ENCODE assay signal across 10 mouse cellular contexts in genomic region chr9:24696405-24696778, GRCm38 (mm10). TPM values are rescaled to one million over a fixed set of nuclear protein-coding genes. Genes with fewer than 3 reads are reported as not detected.
DNase-seq lines count a peak whose midpoint lies in the region; ATAC-seq and TF ChIP-seq lines count a peak whose summit lies in the region.
"Had no signal": no experiment of that assay in that cellular context is flagged by ENCODE, and none has a peak within 500 bp of the region (broad histone marks: within the 10 kb centered on the region; RNA-seq: fewer than 3 reads in every experiment).

No protein-coding gene starts in this region.

- no peak overlapping the region for H3K27ac ChIP-seq in lung, embryonic 14.5 days (ENCODE audit: low read depth)
- no peak overlapping the region for H3K27ac ChIP-seq in forebrain, embryonic 11.5 days (ENCODE audit: low read depth, low read length)
- H3K27ac ChIP-seq in limb, embryonic 10.5 days: no peak overlapping the region
- no peak overlapping the region for H3K27ac ChIP-seq in neural tube, embryonic 15.5 days (replicated peaks)

- peaks cover 11% of the 10 kb centered on the region; the same call in 1 of the 2 replicates for H3K27me3 ChIP-seq in lung, embryonic 14.5 days (ENCODE audit: insufficient read depth, low read length)
- no peaks in the 10 kb centered on the region for H3K27me3 ChIP-seq in forebrain, embryonic 11.5 days (ENCODE audit: control insufficient read depth, insufficient read depth, low read length)
- H3K27me3 ChIP-seq in limb, embryonic 10.5 days (ENCODE audit: low read depth, poor library complexity, severe bottlenecking): peaks cover 21% of the 10 kb centered on the region; the same call in 1 of the 2 replicates
- H3K27me3 ChIP-seq in neural tube, embryonic 15.5 days (replicated peaks): no peaks in the 10 kb centered on the region; the same call in 1 of the 2 replicates

- DNase-seq in lung, embryonic 14.5 days: no peak
- no peak for DNase-seq in lung, postnatal 36 days
- no peak for DNase-seq in forebrain, embryonic 11.5 days (ENCODE audit: low spot score)
- no peak for DNase-seq in limb, embryonic 10.5 days (ENCODE audit: low spot score)
- no peak for DNase-seq in adrenal gland, adult 8-10 months
- no peak for DNase-seq in right cerebral cortex, postnatal 4 days
- no peak for DNase-seq in layer of hippocampus, postnatal 36 days
- DNase-seq: cerebellum, adult 8-10 months had no signal

- H3K36me3 ChIP-seq in lung, embryonic 14.5 days (ENCODE audit: insufficient read depth): no peaks in the 10 kb centered on the region
- no peaks in the 10 kb centered on the region for H3K36me3 ChIP-seq in forebrain, embryonic 11.5 days (ENCODE audit: control insufficient read depth, insufficient read depth, low read length)
- H3K36me3 ChIP-seq in limb, embryonic 10.5 days: no peaks in the 10 kb centered on the region
- H3K36me3 ChIP-seq in neural tube, embryonic 15.5 days: no peaks in the 10 kb centered on the region

- H3K9ac ChIP-seq in lung, embryonic 14.5 days: no peak overlapping the region
- H3K9ac ChIP-seq in forebrain, embryonic 11.5 days (ENCODE audit: low read length): no peak overlapping the region; the same call in 1 of the 2 replicates
- peak overlapping the region; percentile 42 for H3K9ac ChIP-seq in neural tube, embryonic 15.5 days (replicated peaks)

- 7% methylated on average over 8 of the region's 9 CpGs for whole genome bisulfite sequencing in lung, embryonic 14.5 days
- WGBS in forebrain, embryonic 11.5 days: 14% methylated on average over 9 of the region's 9 CpGs
- WGBS in limb, embryonic 10.5 days: 18% methylated on average over 9 of the region's 9 CpGs
- 15% methylated on average over 9 of the region's 9 CpGs for WGBS in neural tube, embryonic 15.5 days

- ATAC-seq in lung, embryonic 14.5 days (ENCODE audit: insufficient read depth): 0 out of 2 replicates have a peak, but pooled peaks have one; percentile 10
- peak; percentile 50; the same call in 1 of the 2 replicates for ATAC-seq in forebrain, embryonic 11.5 days (replicated peaks; ENCODE audit: low FRiP score)
- peak; percentile 41 for ATAC-seq in neural tube, embryonic 15.5 days (ENCODE audit: low FRiP score)
- ATAC-seq: Patski had no signal

- no peak for TF ChIP-seq CTCF in lung, embryonic 14.5 days (IDR thresholded peaks at IDR 0.05; ENCODE audit: low read depth)

- H3K9me3 ChIP-seq in lung, embryonic 14.5 days (ENCODE audit: low read depth, low read length): no peaks in the 10 kb centered on the region
- no peaks in the 10 kb centered on the region; the same call in 1 of the 2 replicates for H3K9me3 ChIP-seq in forebrain, embryonic 11.5 days (ENCODE audit: control insufficient read depth, low read length)
- no peaks in the 10 kb centered on the region for H3K9me3 ChIP-seq in limb, embryonic 10.5 days (replicated peaks)
- H3K9me3 ChIP-seq in neural tube, embryonic 15.5 days (replicated peaks): no peaks in the 10 kb centered on the region

- no peaks in the 10 kb centered on the region for H3K4me1 ChIP-seq in lung, embryonic 14.5 days (ENCODE audit: insufficient read depth)
- 0 out of 2 replicates have a peak, but pooled peaks cover 1% of the 10 kb centered on the region for H3K4me1 ChIP-seq in forebrain, embryonic 11.5 days (replicated peaks; ENCODE audit: control insufficient read depth, insufficient read depth, low read length)
- H3K4me1 ChIP-seq in limb, embryonic 10.5 days: peaks cover 8% of the 10 kb centered on the region
- H3K4me1 ChIP-seq in neural tube, embryonic 15.5 days: peaks cover 10% of the 10 kb centered on the region

- peak overlapping the region; percentile 90 for H3K4me2 ChIP-seq in lung, embryonic 14.5 days
- H3K4me2 ChIP-seq in forebrain, embryonic 11.5 days (ENCODE audit: low read depth, low read length, severe bottlenecking): peak overlapping the region; percentile 89
- H3K4me2 ChIP-seq in neural tube, embryonic 15.5 days: peak overlapping the region; percentile 96

- H3K4me3 ChIP-seq in lung, embryonic 14.5 days (ENCODE audit: low read depth, low read length): peak overlapping the region; percentile 39
- peak overlapping the region; percentile 41 for H3K4me3 ChIP-seq in forebrain, embryonic 11.5 days (ENCODE audit: low read depth, low read length)
- H3K4me3 ChIP-seq in limb, embryonic 10.5 days: peak overlapping the region; percentile 62
- peak overlapping the region; percentile 55 for H3K4me3 ChIP-seq in neural tube, embryonic 15.5 days (replicated peaks)

RNA-seq across cellular contexts. Expression of gene Dpy19l2, which starts 0.3 kb away (rescaled TPM):
- polyA plus RNA-seq in lung, embryonic 14.5 days (2014; fragmentation: Nextera tagmentation; extraction: Ambion mirVana): 0.11 TPM in 1 of 2 replicates, not detected in the other
- polyA plus RNA-seq in forebrain, embryonic 11.5 days (2014; fragmentation: Nextera tagmentation; extraction: Ambion mirVana): 0.07 and 0.27 TPM in 2 replicates
- 0.05 and 0.13 TPM in 2 replicates for polyA plus RNA-seq in limb, embryonic 10.5 days (2016; fragmentation: Nextera tagmentation; extraction: Ambion mirVana)
- polyA plus RNA-seq in neural tube, embryonic 15.5 days (2015; fragmentation: Nextera tagmentation; extraction: Ambion mirVana): 0.46 TPM in 2 replicates
- total RNA-seq in adrenal gland, adult 8-10 months (2022): under 1 TPM in 1 of 4 experiments, not detected in 3; 0.11 TPM
- under 1 TPM; 0.28 to 0.42 TPM for total RNA-seq in layer of hippocampus, postnatal 36 days (2021)
